Mouse (Mus musculus) CH12F3 (cell line): Measurements from ENCODE around the gene Spint2.
"Not testable (repeated sequence)": the region's sequence is repeated elsewhere in the genome, so short reads cannot be mapped to it uniquely, and the experiment has no call there.

Experiments
- in situ Hi-C: fragments of 300-500 bp; cut with MboI; formaldehyde crosslinking; loops from 2 replicates; pipeline ENCODE4 v1.14.3; 2020; ENCODE audit warnings: low sequenced_read_pairs

The Spint2 gene

GRCm38 (mm10) chr7:29211013-29211412, 70.7 kb downstream of the Spint2 start:
- in situ Hi-C loops, result not testable (repeated sequence)
